Mouse (Mus musculus) kidney, adult 8-10 months (tissue): ENCODE results near the gene Lrrc51.
"Not testable (repeated sequence)": the region's sequence is repeated elsewhere in the genome, so short reads cannot be mapped to it uniquely, and the experiment has no call there.

Experiments used
- DNase-seq, 2 experiments: peaks; one replicate each; pipeline ENCODE4 v3.0.0; 2022

The Lrrc51 gene

DNA sequence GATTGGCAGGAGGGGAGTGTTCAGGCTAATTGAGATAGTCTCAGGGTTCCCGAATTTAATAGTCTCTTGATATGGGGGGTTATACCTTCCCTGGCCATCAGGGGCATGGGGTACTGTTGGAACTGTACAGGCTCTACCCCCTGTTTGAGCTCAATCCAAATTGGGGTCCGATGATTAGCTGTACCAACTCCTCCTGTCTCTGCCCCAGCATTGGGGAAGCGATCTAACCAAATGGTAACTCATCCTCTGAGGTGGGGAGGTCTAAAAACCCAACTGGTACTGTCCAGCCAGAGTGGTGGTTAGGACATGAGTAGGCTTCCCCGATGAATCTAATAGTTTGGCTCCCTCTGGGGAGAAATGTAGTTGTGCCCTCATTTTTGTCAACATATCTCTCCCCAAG lies 3.3 kb upstream of the Lrrc51 start:
- no peak for DNase-seq

DNA sequence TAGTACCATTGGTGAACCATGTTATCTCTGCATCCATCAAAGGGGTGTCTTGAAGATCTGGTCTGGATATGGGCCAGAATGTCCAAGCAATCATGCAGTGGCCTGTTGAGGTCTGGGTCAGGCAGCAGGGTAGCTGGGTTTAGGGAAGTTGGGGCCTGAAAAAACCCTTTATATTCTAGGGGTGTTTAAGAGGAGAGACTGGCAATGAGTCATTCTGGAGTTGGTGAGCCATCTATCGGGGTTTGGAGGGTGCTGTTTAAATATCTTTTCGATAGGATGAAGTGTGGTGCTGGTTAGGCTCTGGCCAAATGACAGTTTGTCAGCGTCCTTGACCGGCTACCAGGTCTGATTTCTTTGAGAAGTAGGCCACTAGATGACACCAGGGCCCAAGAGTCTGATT lies 2.3 kb upstream of the Lrrc51 start:
- no peak for DNase-seq

DNA sequence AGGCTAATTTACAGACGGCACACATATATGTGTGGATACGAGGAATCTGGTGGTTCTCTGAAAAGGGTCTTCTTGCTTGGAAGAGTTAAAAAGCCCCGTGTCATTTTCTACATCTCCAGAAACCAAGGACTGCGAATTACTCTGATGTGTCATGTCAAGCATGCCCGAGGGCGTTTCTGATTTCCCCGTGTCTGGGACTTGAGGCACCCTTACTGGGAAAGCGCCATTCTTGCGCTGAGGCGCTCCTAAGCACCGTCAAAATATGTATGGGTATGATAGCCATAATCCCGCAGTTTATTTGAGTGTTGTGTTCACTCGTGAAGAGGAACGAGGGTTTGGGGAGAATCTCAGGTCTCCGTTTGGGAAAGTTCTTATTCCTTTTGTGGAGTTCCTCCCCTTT lies 395 bp downstream of the Lrrc51 start:
- DNase-seq: no peak

DNA sequence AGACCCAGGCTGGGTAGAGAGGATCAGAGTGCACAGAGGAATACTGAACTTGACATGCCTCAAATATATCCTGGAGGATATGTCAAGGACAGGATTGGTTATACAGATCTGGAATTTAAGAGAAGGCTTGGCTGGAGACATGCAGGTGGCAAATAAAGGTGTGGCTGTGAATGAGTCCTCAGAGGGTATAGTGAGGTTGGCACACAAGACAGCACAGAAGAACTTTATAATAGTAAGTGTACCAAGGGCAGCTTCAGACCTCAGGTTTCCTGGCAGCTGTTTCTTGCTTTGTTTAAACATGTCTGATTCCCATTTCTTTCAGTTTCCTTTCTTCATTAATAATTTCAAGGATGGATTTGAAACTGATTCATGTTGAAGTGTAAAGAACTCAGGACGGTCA lies 1.1 kb downstream of the Lrrc51 start:
- DNase-seq: no peak

DNA sequence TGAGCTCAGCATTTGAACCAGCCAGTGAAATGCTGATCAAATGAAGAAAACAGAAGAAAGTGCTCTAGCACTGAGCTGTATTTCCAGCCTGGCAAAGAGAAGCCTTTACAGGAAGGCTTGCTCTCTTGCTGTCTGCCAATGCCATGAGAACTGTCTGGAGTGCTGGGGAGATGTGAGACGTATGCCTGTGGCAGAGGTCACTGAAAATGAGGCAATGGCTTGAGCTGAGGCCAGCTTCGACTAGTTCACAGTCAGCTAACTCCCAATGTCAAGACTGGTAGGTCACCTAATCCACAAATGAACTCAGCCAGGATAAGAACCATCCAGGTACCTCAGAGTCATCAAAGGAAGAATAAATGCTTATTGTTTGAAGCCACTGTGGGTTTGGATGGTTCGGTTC lies 5.6 kb downstream of the Lrrc51 start:
- DNase-seq: no peak

DNA sequence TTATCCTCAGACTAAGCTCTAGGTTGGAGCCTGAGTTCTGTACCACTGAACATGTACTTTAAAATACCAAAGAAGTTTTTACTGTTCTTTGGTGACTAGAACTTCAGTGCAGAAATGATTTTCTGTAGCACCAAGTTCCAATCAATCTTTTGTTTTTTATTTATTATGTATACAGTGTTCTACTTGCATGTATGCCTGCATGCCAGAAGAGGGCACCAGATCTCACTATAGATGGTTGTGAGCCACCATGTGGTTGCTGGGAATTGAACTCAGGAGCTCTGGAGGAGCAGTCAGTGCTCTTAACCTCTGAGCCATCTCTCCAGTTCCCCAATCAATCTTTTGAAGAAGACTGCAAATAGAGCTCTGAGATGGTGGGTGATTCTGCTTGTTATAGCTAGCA lies 7.8 kb downstream of the Lrrc51 start:
- DNase-seq: not testable (repeated sequence)

DNA sequence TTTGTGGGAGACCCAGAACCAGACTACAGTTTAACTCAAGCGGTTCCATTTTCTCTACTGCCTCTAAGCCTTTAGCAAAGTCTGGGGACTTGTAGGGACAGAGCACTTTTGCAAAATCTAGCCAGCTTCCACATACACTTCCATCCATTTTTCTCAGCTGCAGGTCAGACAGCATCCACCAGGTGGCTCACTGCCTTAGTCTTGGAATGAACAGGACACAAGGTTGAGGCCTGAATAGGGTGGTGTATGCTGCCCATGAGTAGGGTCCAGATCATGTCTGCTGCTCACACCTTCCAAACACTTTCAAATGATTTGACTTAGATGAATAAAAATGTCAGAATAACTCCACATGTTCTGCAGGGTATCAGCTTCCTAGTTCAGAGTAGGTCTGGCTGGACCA lies 15.6 kb downstream of the Lrrc51 start:
- DNase-seq: peak in 1 of 2 experiments; percentile 73

DNA sequence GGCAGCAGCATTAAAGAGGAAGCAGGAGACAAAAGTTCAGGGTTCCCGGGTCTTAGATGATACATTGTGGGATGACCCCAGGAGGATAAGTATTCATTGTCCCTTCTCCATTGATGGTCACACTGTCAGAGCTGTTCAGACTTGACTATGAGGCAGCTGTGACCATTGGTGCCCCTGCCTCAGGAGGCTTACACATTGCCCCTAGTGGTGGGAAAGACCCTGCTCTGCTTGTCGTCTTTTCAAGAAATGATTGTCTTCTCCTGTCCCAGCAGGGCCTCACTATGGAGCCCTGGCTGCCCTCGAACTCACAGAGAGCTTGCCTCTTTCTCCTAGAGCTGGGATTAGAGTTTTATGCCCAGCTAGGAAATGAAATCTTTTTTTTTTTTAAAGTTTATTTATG lies 21.7 kb downstream of the Lrrc51 start:
- DNase-seq: no peak

DNA sequence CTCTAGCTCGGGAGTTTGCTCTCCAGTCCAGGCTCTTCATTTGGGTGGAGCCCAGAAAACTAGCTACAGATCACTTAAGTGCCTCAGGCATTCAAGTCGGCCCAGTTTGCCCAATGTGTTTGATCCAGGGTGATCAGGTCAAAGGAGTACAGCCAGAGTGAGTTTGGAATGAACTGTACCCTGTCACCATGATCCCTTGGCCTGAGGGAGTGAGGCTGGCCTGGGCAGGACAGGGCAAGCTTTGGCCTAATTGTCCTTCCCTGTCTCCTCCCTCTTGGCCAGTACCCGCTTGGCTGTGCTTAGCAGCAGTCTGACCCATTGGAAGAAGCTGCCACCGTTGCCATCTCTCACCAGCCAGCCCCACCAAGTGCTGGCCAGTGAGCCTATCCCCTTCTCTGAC lies 23.6 kb downstream of the Lrrc51 start:
- DNase-seq: no peak

DNA sequence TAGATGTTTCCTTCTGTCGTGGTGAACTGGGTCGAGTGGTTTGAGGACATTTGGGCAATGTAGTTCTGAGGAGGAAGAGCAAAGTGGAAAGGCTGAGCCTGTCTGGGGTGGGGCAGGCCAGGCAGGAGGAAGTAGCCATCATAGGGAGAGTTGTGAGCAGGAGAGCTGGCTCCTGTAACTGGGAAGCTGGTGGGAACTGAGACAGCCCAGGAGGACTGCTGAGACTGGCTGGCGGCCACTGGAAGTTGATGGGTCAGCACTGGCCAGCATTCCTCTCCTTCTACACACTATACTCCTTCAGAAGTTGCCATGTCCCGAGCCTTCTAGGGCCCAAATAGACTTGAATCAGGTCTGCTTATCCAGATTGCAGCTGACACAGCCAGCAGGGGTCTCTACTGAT lies 25.3 kb downstream of the Lrrc51 start:
- peak in 1 of 2 experiments; percentile 34 for DNase-seq

DNA sequence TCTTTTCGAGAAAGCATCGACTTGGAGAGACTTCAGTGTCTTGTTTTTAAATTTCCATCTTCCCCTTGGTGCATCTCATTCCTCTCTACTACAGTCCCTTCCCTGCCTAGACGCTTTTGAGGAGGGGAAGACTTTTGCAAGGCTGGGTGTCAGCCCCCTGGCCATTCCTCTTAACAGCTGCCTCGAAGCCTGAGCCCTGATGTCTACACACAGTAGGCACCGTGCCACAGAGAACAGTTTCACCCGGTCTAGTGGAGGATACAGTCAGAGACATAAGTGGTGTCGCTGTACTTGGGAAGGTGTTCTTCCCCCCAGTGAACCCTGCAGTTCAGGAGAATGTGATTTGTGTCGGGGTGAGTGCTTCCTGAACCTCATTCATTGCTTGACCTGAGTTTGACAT lies 27.0 kb downstream of the Lrrc51 start:
- no peak for DNase-seq

DNA sequence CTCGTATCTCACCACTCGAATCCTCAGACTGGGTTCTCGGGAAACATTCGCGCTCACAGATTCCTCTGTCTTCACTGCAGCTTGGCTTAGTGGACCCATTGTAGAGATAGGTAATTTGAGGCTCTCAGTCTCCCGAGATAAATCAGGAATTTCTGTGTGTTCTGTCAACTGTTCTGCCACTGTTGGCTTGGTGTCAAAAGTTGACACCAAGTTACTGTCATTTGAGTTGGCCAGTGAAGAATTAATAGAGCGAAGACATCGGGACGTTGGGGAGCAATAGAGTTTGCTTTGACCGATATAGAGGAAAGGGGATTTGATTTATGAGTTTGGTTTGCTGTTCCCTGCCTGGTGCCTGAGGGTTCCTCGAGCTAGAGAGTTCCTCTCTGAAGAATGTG lies 27.4 kb downstream of the Lrrc51 start, which contains the start of gene Tomt:
Gene Tomt, minus strand, starts transcription at position 73 of the 395 bp plus-strand sequence.
- no peak for DNase-seq

DNA sequence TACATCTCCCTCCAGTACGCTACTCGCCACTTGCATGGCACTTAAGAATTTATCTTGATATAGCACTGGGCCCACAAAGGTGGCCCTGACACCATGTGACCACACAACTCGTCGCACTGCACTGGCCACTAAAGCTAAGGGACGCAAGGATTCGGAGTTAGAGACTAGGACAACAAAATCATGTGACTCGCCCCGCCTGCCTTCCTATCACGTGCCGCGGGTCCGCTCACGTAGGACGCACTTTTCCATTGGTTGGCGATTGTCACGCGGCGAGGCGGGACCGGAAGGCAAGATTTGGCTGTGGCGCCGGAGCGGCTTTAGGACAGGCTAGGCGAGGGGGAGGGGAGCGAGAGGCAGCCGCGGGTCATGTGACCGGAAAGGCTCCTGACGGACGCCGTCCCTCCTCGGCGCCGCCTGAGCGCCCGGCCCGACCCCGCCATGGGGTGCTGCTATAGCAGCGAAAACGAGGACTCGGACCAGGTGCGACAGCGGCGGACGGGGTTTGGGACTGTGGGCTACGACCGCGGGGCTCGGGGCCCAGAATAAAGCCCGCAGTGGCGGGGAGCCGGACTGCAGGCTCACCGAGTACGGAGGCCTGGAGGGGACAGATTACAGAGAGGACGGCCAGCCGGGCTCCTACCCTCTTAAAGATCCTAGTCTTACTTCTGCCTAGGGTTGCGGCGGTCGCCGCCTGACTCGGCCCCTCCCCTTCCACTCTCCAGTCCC lies 28.0 kb downstream of the Lrrc51 start, which contains the start of gene Lamtor1:
Gene Lamtor1, plus strand, starts transcription at position 344 of the 726 bp plus-strand sequence.
- DNase-seq: peak; percentile 100

DNA sequence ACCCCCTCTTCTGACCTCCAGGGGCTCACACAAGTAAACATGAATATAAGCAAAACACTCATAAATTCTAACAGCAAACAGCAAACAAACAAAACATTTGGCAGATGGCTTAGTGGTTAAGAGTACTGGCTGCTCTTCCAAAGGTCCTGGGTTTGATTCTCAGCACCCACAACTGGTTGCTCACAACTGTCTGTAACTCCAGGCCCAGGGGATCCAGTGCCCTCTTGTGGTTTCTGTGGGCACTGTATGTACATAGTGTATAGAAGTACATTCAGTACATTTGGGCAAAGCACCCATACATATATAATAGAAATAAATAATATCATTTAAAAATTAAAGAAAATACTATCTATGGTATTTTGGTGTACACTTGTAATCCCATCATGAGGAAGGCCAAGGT lies 30.8 kb downstream of the Lrrc51 start:
- DNase-seq: no peak

DNA sequence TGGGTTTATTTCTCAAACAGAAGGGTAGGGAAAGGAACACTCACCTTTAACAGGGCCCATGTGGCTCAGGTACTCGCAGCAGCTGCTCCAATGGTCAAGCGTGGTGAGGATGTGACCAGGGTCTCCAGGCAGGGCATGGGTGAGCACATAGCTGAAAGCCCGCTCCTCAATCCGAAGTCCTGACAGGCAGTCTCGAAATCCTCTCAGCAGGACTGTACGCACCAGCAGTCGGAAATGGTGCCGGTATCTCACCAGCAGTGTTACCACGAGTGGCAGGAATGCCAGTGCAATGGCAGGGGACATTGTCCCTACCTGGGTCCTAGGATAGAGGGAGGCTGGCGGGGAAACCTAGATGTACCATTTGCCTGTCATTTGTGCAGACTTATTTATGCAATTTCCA lies 31.7 kb downstream of the Lrrc51 start:
- no peak for DNase-seq

DNA sequence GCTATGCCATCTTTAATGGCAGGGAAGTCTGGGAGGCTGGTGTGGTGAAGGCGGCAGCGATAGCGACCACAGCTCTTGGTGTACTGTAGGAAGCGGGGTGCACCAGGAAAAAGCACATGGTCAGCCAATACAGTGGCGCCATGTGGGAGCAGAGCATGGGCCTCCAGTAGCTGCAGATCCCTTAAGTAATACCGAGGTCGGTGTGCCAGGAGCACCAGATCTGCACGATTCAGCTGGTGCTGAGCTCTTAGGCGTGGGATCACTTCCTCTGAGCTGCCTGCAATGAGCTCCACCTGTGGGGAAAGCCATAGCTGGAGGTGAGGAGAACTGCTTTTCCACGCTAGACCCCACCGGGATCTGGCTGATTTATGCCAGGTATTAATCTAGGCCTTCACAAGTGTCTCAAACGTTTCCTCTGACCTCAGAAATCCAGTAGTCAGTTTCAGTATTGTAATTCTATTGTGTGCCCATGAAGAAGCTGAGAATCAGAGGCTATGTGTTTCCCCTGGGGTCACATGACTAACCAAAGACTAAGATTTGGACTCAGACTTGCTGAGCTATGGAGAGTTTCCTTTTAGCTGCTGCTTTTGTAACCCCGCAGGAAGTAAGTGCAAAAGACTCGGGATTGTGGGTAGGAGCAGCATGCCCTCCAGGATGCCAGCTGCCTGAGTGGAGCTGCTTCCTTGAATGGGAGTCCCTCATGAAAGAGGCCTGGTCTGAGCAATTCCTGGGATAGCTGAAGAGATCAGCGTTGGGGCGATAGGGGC lies 33.2 kb downstream of the Lrrc51 start:
- no peak for DNase-seq

DNA sequence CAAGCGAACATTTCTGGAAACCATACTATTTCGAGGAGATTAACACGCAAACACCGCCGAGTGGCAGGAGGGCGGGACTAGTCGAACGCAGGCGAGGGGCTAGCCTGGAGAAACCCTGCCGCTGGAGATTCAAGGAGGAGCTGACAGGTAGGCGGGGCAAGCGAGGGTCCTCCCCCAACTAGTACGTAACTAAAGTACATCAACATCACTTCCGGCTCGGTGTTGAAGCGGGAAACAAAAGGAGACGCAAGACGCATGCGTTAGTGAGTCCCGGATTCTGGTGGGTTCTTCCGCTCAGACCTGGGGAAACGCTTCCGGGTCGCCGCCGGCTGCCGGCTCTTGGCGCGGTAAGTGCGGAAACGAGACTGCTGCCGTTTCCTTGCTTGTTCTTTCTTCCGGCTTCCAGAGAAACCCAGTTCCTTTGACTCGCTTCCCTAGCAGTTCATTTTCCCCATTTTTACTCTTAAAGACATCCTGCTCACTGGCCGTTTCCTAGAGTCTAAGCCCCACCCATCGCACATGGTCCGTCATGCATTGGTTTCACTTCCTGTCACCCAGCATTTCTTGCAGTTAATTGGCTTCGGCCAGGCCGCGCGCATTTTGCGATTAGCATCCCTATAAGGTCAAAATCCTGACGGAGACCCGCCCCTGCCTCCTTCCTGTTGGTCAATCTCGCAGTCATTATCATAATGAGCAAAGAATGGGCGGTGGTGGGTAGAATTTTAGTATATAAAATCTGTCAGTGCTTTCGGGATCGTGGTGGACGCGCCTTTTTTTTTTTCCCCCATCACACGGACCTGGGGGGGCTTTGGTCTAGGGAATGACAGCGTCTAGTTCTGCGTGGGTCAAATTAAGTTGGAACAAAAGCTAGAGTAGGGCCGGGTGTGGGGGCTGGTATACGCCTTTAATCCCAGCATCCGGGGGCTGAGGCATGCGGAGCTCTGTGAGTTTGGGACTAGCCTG lies 37.3 kb downstream of the Lrrc51 start:
- DNase-seq: peak; percentile 99

DNA sequence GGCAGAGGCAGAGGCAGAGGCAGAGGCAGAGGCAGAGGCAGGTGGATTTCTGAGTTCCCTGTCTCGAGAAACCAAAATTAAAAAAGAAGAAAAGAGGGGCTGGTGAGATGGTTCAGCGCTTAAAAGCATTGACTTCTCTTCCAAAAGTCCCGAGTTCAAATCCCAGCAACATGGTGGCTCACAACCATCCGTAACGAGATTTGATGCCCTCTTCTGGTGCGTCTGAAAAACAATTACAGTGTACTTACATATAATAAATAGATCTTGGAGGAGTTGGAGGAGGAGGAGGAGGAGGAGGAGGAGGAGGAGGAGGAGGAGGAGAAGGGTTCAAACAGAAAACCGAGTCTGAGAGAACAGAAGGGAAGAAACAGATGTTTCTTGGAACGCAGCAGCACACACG lies 38.0 kb downstream of the Lrrc51 start:
- DNase-seq: no peak

DNA sequence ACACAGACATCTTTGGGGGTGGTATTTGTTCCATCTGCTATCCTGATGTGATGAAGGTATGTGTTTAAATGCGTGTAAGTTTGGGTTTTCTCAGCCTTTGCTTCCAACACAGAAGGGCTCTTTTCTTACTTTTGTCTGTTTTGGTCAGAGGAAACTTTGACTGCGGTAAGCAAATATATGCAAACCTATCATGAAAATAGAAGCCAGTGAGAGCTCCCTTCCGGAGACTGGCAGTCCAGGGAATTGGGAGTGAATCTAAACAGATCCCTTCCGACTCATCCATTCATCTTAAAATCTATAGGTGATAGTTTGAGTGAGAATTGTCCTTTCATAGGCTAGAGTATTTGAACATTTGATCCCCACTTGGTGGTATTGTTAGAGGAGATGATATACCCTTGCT lies 45.2 kb downstream of the Lrrc51 start:
- DNase-seq: no peak

DNA sequence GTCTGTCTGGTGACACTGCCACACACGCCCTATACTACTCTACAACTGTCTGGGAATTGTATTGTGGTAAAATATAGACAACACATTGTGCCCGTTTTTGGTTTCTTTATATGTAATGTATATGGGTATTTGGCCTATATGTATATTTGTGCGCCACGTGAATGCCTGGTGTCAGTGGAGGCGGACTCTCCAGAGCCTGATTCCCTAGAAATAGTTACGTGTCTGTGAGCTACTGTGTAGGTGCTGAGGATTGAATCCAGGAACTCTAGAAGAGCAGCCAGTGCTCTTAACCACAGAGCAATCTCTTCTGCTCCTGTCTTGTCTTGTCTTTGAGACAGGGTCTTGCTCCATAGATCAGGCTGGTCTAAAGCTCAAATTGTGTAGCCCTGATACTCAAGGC lies 47.4 kb downstream of the Lrrc51 start:
- no peak for DNase-seq

DNA sequence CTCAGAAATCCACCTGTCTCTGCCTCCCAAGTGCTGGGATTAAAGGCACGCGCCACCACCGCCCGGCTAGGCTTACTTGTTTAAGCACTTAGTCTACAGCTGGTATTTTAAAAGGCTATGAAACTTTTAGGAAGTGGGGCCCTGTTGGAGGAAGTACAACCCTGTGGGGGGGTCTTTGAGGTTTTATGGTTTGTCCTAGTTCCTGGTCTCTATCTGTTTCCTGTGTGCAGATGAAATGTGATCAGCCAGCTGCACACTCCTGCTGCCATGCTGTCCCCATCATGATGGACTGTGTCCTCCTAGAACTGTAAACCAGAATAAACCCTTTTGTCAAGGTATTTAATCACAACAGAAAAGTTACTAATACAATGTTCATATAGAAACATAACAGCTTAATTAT lies 49.5 kb downstream of the Lrrc51 start:
- no peak for DNase-seq

DNA sequence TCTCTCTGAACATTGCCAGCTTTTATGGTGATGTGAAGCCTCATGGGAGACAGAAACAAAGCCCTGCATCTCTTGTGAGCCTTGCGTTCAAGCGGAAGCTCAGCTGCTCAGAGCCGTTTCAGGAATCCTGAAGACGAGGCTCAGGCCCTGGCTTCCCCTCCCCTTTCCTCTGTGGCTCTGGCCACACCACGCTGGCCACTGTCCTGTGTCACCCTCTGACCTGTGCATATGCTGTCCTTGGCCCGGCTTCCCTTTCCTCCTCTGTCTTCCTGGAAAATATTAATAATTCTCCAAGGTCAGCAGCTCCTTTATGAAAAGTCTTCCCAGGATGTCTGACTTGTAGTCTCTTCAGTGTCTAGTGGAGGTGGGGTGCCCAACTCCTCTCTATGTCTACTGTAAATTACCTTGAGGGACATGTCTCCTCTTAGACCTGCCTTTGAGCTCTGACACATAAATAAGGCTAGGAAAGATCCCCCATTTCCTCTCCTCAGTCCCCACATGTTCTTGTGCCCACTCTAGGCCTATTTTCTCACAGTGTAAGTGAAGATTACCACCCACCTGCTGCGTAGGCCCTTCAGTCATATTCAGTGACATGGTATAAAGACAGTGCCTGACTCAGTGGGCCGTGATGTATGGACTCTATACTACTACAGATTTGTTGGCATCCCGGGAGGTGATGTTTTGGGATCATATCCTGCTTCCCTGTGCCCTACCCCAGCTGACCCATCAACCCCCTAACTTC lies 51.1 kb downstream of the Lrrc51 start:
- no peak for DNase-seq

DNA sequence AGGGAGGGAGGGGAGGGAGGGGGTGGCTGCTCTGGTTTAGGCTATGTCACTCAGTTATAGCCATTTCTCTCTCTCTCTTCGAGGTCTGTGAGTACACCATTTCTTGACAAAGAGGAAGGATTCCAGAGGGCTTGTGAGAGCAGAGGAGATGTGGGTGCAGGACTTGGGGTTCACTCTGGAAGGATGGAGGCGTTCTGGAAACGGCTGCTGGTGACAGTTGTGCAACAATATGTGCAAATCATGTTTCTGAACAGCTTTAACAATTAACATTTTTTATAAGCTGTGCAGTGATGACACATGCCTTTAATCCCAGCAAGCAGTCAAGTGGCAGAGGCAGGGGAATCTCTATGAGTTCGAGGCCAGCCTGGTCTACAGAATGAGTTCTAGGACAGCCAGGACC lies 52.8 kb downstream of the Lrrc51 start:
- DNase-seq: no peak
